Mouse (Mus musculus) heart, postnatal 25 days (tissue): ENCODE results near the gene 5730522E02Rik. TPM values are rescaled to one million over a fixed set of nuclear protein-coding genes. Genes with fewer than 3 reads are reported as not detected.
"Not testable (repeated sequence)": the region's sequence is repeated elsewhere in the genome, so short reads cannot be mapped to it uniquely, and the experiment has no call there.

Source experiments
- DNase-seq: peaks from one replicate; pipeline ENCODE4 v3.0.0; 2022; ENCODE audit warnings: low spot score
- intact Hi-C: fragments of 180-260 bp; cut with DNase I; formaldehyde crosslinking; loops from one replicate; pipeline ENCODE4 v1.15.1; 2025
- total RNA-seq, 2 experiments: library from RNA; stranded (reverse); gene quantifications; 2 replicates each; pipeline ENCODE4 v1.2.3; 2021

The 5730522E02Rik gene
- not detected for total RNA-seq

- intact Hi-C loops = no loop called here
- DNase-seq = no peak
Observed at GRCm38 (mm10) chr11:26210582-26211180, at the start of gene 5730522E02Rik. 5730522E02Rik (minus strand) TSS chr11:26210763.

GRCm38 (mm10) chr11:26236540-26236939 lies 26.0 kb upstream of the 5730522E02Rik start:
- intact Hi-C loops = no loop called here
- DNase-seq = no peak

GRCm38 (mm10) chr11:26229895-26230294 lies 19.3 kb upstream of the 5730522E02Rik start:
- intact Hi-C loops = no loop called here
- no peak for DNase-seq

GRCm38 (mm10) chr11:26213643-26214042 lies 3.1 kb upstream of the 5730522E02Rik start:
- intact Hi-C loops, DNase-seq: not testable (repeated sequence)

GRCm38 (mm10) chr11:26209811-26210581 lies 567 bp downstream of the 5730522E02Rik start:
- intact Hi-C loops = loop anchor here (10.0 kb wide), 1 partner anchor 285 kb away; no protein-coding TSS in a partner anchor
- peak; percentile 11 for DNase-seq

GRCm38 (mm10) chr11:26203466-26203865 lies 7.1 kb downstream of the 5730522E02Rik start:
- intact Hi-C loops = loop anchor here (10.0 kb wide), 1 partner anchor 291 kb away; no protein-coding TSS in a partner anchor
- no peak for DNase-seq

- no peak for DNase-seq
- intact Hi-C loops = loop anchor here (10.0 kb wide), 1 partner anchor 292 kb away; no protein-coding TSS in a partner anchor
Observed at GRCm38 (mm10) chr11:26202842-26203241, 7.7 kb downstream of the 5730522E02Rik start.

GRCm38 (mm10) chr11:26201778-26202097 lies 8.8 kb downstream of the 5730522E02Rik start:
- intact Hi-C loops = loop anchor here (10.0 kb wide), 1 partner anchor 293 kb away; no protein-coding TSS in a partner anchor
- no peak for DNase-seq

- intact Hi-C loops = loop anchor here (10.0 kb wide), 1 partner anchor 294 kb away; no protein-coding TSS in a partner anchor
- DNase-seq = no peak
Observed at GRCm38 (mm10) chr11:26200970-26201777, 9.4 kb downstream of the 5730522E02Rik start.

- no peak for DNase-seq
- intact Hi-C loops = no loop called here
Observed at GRCm38 (mm10) chr11:26195468-26195867, 15.1 kb downstream of the 5730522E02Rik start.

GRCm38 (mm10) chr11:26187231-26187967 lies 23.2 kb downstream of the 5730522E02Rik start:
- no peak for DNase-seq
- intact Hi-C loops = no loop called here

GRCm38 (mm10) chr11:26170572-26170971 lies 40.0 kb downstream of the 5730522E02Rik start:
- intact Hi-C loops = no loop called here
- DNase-seq = no peak

GRCm38 (mm10) chr11:26167609-26167971 lies 43.0 kb downstream of the 5730522E02Rik start:
- intact Hi-C loops = no loop called here
- no peak for DNase-seq

- DNase-seq = no peak
- intact Hi-C loops = no loop called here
Observed at GRCm38 (mm10) chr11:26166966-26167608, 43.5 kb downstream of the 5730522E02Rik start.

GRCm38 (mm10) chr11:26164651-26165259 lies 45.8 kb downstream of the 5730522E02Rik start:
- no peak for DNase-seq

GRCm38 (mm10) chr11:26161354-26161753 lies 49.2 kb downstream of the 5730522E02Rik start:
- intact Hi-C loops = no loop called here
- no peak for DNase-seq

More at GRCm38 (mm10) chr11:26164651-26165259, 45.8 kb downstream of the 5730522E02Rik start:
- intact Hi-C loops = no loop called here

- intact Hi-C loops = no loop called here
- no peak for DNase-seq
Observed at GRCm38 (mm10) chr11:26159033-26159432, 51.5 kb downstream of the 5730522E02Rik start.

GRCm38 (mm10) chr11:26140024-26140423 lies 70.5 kb downstream of the 5730522E02Rik start:
- intact Hi-C loops = no loop called here
- DNase-seq = no peak

GRCm38 (mm10) chr11:26138013-26138412 lies 72.5 kb downstream of the 5730522E02Rik start:
- no peak for DNase-seq
- intact Hi-C loops = no loop called here
